Mouse (Mus musculus) thymus, adult 18-20 months (tissue): ENCODE data around the gene Pgk2.
"Not testable (repeated sequence)": the region's sequence is repeated elsewhere in the genome, so short reads cannot be mapped to it uniquely, and the experiment has no call there.

Experiments used
- DNase-seq, 2 experiments: peaks; one replicate each; pipeline ENCODE4 v3.0.0; 2022; ENCODE audit warnings: mixed read lengths in 2 of 2

Pgk2 gene

DNA sequence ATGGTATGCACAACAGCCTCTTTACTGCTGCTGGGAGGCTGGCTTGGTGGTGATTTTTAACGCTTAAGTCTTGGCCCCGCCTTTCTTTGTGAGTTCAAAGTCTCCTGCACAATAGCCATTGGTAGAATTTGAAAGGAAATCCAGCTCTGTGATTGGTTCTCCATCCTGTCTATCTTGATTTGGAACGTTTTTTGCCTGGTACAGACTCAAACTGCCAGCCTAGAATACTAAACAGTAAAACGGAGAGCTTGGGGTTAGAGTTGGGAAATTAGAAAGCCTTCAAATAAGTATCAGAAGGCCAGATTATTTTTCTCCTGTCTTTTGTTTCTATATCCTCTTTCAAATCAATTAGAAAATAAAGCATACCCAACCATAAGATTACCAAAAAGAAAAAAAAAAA, at the start of gene Pgk2:
Gene Pgk2 (minus strand): TSS at position 101 of the 400 bp plus-strand sequence.
- DNase-seq: no peak

GRCm38 (mm10) chr17:40252487-40252886, 44.0 kb upstream of the Pgk2 start:
- no peak for DNase-seq

GRCm38 (mm10) chr17:40242135-40242534, 33.7 kb upstream of the Pgk2 start, which contains the start of gene Crisp3:
Crisp3 (minus strand) TSS chr17:40242288.
- no peak for DNase-seq

DNA sequence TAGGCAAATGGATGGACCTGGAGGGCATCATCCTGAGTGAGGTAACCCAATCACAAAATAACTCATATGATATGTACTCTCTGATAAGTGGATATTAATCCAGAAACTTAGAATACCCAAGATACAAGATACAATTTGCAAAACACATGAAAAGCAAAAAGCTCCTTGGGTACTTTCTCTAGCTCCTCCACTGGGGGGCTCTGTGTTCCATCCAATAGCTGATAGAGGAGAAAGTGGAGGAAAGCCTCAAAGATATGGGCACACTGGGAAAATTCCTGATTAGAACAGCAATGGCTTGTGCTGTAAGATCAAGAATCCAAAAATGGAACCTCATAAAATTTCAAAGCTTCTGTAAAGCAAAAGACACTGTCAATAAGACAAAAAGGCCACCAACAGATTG, 6.6 kb downstream of the Pgk2 start:
- DNase-seq: not testable (repeated sequence)

DNA sequence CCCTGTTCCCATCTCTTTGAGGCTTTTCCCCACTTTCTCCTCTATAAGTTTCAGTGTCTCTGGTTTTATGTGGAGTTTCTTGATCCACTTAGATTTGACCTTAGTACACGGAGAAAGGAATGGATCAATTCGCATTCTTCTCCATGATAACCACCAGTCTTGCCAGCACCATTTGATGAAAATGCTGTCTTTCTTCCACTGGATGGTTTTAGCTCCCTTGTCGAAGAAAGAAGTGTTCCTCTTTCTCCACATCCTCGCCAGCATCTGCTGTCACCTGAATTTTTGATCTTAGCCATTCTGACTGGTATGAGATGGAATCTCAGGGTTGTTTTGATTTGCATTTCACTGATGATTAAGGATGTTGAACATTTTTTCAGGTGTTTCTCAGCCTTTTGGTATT, 18.2 kb downstream of the Pgk2 start:
- DNase-seq: not testable (repeated sequence)

DNA sequence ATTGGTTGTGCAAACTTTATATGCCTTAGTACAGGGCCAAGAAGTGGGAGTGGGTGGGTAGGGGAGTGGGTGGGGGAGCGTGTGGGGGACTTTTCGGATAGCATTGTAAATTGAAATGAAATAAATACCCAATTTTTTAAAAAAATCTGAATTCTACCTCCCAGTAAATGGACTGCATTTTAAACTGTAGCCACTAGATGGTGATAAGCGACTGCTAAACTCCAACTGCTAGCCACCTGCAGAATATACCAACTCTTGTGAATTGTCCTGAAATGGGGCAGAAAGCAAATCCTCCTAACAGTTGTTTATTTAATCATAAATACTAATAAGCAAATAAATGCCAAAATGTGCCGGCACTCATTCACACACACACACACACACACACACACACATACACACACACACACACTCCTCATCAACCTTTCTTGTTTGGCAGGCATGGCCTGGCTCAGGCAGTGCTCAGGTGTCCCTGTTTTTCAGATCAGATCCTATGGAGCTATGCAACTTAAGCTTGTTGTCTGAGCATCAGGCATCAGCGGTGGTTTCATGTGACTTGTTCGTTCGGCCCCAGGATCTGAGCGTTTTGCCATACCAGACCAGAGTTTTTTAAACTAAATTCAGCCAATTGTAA, 50.6 kb downstream of the Pgk2 start:
- DNase-seq: not testable (repeated sequence)
